Mouse (Mus musculus): ENCODE results near the gene Wdr59.

Wdr59 gene

GRCm38 (mm10) chr8:111418601-111419000, 103.3 kb downstream of the Wdr59 start:
- in situ Hi-C loops (cut with MboI, MseI): no loop called here

- in situ Hi-C loops (cut with MboI, MseI): no loop called here
Observed at GRCm38 (mm10) chr8:111417222-111417621, 104.7 kb downstream of the Wdr59 start.

DNA sequence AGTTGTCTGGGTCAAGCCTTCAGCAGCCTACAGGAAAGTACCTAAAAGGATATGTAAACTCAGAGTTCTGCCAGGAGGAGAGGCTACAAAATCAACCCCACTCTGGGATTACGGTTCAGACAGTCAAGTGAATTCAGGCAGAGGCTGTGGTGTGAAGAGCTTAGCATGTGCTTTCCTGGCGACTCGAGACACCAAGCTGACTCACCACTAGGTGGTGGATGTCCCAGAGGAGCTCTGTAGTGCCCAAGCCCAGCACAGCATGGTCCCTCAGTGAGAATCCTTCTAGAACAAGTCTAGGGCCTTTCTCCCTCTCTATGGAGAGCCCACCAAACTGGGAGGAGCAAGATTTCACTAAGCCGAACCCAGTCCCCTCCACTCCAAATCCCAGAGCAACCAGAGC, 118.5 kb downstream of the Wdr59 start:
- in situ Hi-C loops (cut with MboI, MseI): no loop called here
